Mouse (Mus musculus) spleen, adult 2 months (tissue): ENCODE results near the gene Kcnc1. TPM values are rescaled to one million over a fixed set of nuclear protein-coding genes. Genes with fewer than 3 reads are reported as not detected.
A peak's percentile ranks its signal among the peaks of the same experiment; 100 is the strongest.

Source experiments
- DNase-seq, 2 experiments: peaks; one replicate each; pipeline versions ENCODE4 v3.0.0 to v3.0.0-alpha.2; 2012 to 2021; ENCODE audit warnings: low spot score in 2 of 2, low read depth in 1 of 2
- H3K27ac ChIP-seq: fragments of 200-500 bp; 2 replicates; pipeline ENCODE4 v1.5.1; 2012; ENCODE audit warnings: low read length, inconsistent platforms; ENCODE audit not compliant: insufficient read depth
- H3K27me3 ChIP-seq: fragments of 200-500 bp; 2 replicates; pipeline ENCODE4 v1.6.1; 2012; ENCODE audit warnings: mild to moderate bottlenecking, moderate library complexity, low read length, inconsistent platforms; ENCODE audit not compliant: control insufficient read depth, insufficient read depth
- H3K36me3 ChIP-seq: fragments of 200-500 bp; 2 replicates; pipeline ENCODE4 v1.6.1; 2012; ENCODE audit warnings: mild to moderate bottlenecking, low read length, inconsistent platforms; ENCODE audit not compliant: control insufficient read depth, insufficient read depth
- H3K4me1 ChIP-seq: fragments of 200-500 bp; 2 replicates; pipeline ENCODE4 v1.6.1; 2011; ENCODE audit warnings: inconsistent platforms; ENCODE audit not compliant: control insufficient read depth, insufficient read depth, insufficient read length
- H3K4me3 ChIP-seq: fragments of 200-500 bp; 2 replicates; pipeline ENCODE4 v1.5.1; 2011; ENCODE audit warnings: mild to moderate bottlenecking, inconsistent platforms; ENCODE audit not compliant: insufficient read depth, insufficient read length; ENCODE audit errors: extremely low read depth
- CTCF ChIP-seq: fragments of 200-500 bp; IDR thresholded peaks from 2 replicates; pipeline ENCODE4 v1.5.1; 2011; ENCODE audit warnings: mild to moderate bottlenecking, inconsistent platforms; ENCODE audit not compliant: insufficient read depth, insufficient read length, insufficient replicate concordance; ENCODE audit errors: extremely low read depth
- POLR2A ChIP-seq: fragments of 200-500 bp; IDR thresholded peaks from 2 replicates; pipeline ENCODE4 v1.6.1; 2011; ENCODE audit warnings: low read depth, low read length, inconsistent platforms
- WGBS: fragments of 180-500 bp; shearing (Covaris S2); methylation state at CpG from one replicate; pipeline ENCODE4 v1.1.7; 2018; 5-methylcytosine and 5-hydroxymethylcytosine counted together
- polyA plus RNA-seq: library from polyadenylated mRNA; depleted of rRNA; stranded (reverse); fragments of >200 nt; gene quantifications from 2 replicates; pipeline ENCODE4 v1.2.3, GENCODE M21; 2012

Kcnc1 gene
- polyA plus RNA-seq, 1 experiment, result 1.2 TPM

DNA sequence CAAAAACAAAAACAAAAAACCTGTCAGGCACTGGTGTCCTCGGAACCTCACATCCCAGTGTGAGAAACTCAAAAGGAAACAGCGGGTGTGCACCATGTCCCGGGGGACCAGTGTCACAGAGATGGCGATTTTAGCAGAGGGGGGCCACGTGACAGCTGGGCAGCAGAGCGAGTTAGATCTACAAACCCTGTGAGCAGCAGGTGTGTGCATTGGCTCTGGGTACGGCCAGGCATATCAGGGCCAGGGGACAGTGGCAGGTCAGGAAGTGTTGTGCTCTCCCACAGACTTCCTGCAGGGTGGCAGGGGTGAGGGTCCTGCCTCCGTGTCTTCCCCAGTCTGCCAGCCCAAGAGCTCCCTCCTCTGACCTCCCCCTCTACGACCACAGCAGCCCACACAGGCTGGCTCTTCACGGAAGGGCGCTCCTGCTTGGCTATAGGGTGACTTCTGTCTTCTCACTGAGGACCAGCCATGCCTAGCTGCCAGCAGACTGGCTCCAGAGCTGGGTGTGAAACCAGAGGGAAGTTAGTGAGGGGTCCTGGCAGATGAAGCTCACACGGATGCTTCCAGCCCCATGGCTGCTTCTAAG, 13.0 kb downstream of the Kcnc1 start:
- peaks cover 11% of the 10 kb centered on the region; the same call in 1 of the 2 replicates for H3K4me1 ChIP-seq
- H3K27me3 ChIP-seq, result no peaks in the 10 kb centered on the region
- TF ChIP-seq POLR2A (no peak), CTCF (no peak)
- H3K27ac ChIP-seq, result peak overlapping the region; percentile 69
- no peaks in the 10 kb centered on the region for H3K36me3 ChIP-seq
- WGBS, result 11% methylated on average over 12 of the region's 12 CpGs
- peak; percentile 74 to 75 for DNase-seq
- no peak overlapping the region; the same call in 1 of the 2 replicates for H3K4me3 ChIP-seq

DNA sequence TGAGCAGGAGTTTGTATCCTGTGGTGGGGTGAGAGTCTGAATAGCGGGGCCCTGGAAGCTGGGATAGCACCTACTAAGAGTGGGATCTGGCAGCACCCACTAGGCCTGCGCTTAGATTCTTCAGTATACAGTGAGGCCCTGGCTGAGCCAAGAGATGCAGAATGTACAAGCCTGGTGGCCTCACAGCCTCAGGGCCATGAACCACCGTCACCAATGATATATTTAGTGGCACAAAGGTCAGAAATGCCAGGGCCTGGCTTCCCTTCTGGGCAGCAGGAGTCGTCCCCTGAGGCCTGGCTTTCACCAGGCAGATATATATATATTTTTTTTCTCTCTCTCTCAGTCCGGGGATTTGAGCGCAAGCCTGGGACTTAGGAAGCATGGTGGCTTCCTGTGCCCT, 14.4 kb downstream of the Kcnc1 start:
- H3K4me3 ChIP-seq, result no peak overlapping the region
- no peak overlapping the region for H3K27ac ChIP-seq
- 79% methylated on average over 6 of the region's 6 CpGs for WGBS
- peaks cover 11% of the 10 kb centered on the region; the same call in 1 of the 2 replicates for H3K4me1 ChIP-seq
- no peaks in the 10 kb centered on the region for H3K36me3 ChIP-seq
- DNase-seq, result no peak
- TF ChIP-seq POLR2A, result no peak
- TF ChIP-seq CTCF, result no peak
- no peaks in the 10 kb centered on the region for H3K27me3 ChIP-seq

DNA sequence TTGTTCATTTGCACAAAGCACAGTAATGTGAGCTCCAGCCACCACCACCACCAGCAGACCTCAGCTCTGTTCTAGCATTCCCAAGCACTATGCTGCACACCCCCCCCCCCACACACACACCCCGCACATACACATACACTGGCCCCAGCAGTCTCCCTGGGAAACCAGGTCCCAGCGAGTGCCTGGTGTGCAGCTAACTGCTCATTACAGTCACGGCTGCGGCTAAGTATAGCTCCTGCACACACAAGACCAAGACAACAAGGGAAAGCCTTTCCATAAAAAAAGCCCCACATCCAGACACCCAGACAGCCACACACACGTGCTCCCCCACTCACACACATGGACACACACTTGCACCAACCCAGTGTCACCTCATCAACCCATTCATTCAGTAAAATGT, 16.5 kb downstream of the Kcnc1 start:
- Histone ChIP-seq H3K4me3 (no peak overlapping the region), H3K36me3 (no peaks in the 10 kb centered on the region), H3K4me1 (peaks cover 11% of the 10 kb centered on the region; the same call in 1 of the 2 replicates), H3K27me3 (no peaks in the 10 kb centered on the region), H3K27ac (no peak overlapping the region)
- 79% methylated on average over 5 of the region's 5 CpGs for WGBS
- DNase-seq, result no peak
- TF ChIP-seq POLR2A (no peak), CTCF (no peak)

DNA sequence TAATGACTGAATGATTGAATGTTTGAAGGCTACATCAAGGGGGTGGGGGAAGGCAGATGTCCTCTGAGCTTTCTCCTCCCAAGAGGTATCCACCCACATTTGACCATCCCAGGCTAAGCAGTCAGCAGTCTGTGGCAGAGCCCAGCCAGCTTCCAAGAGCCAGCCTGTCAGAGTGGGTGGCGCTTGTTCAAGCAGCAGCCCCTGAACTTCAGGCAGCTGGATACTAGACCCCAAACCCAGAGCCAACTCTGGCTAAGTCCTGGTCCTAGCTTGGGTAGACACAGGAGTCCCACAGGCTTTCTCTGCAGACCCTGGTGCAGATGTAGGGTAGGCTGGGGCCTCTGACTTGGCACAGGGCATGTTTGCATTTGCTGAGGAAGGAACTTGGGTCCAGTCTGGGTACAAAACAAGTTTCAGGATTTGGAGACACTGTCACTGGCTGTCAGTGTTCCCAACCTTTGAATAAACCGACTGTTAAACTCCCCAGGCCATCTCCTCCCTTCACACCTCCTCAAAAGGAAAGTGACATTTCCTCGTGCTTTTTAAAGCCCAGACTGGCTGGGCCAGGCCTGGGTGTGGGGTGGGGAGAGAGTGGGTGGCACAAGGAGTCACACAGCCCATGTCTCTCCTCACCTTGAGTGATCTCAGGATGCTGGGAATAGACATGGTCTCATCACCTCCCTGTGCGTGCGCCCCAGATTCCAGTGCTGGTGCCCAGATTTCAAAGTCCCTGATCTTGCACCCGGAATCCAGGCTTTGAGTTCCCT, 17.8 kb downstream of the Kcnc1 start:
- H3K4me1 ChIP-seq, result peaks cover 3% of the 10 kb centered on the region; the same call in 1 of the 2 replicates
- no peak for TF ChIP-seq CTCF
- TF ChIP-seq POLR2A, result no peak
- no peak overlapping the region for H3K27ac ChIP-seq
- 63% methylated on average over 6 of the region's 6 CpGs for WGBS
- H3K4me3 ChIP-seq, result no peak overlapping the region
- no peaks in the 10 kb centered on the region for H3K36me3 ChIP-seq
- no peak for DNase-seq
- H3K27me3 ChIP-seq, result no peaks in the 10 kb centered on the region

DNA sequence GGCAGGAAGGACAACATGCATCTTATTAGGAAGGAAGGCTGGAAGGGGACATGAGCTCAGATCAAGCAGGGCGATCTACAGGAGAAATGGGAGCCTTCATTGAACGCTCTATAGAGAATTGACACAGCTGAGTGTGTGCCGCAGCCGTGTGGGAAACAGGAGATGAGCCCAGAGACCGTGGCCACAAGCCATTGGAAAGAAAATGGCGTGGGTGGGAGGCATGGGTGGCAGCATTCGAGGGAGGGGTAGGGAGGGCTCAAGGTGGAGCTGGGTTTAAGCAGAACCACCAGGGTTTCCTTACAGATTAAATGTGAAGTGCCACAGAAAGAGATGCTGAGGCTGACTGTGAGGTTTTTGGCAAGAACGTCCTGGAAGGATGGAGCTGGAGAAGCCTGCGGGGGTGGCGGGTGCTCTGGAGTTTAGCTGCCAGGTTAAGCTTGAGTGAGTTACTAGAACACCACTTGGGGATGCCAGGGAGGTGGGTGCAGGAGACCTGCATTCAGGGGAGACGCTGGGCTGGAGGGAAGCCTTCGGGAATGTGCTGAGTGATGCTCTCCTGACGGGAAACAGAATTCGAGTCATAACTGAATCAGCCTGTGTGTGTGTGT, 19.6 kb downstream of the Kcnc1 start:
- Histone ChIP-seq H3K27ac (no peak overlapping the region), H3K27me3 (no peaks in the 10 kb centered on the region), H3K4me1 (no peaks in the 10 kb centered on the region), H3K4me3 (no peak overlapping the region), H3K36me3 (no peaks in the 10 kb centered on the region)
- DNase-seq, result no peak
- no peak for TF ChIP-seq CTCF
- TF ChIP-seq POLR2A, result no peak
- WGBS, result 81% methylated on average over 14 of the region's 14 CpGs

DNA sequence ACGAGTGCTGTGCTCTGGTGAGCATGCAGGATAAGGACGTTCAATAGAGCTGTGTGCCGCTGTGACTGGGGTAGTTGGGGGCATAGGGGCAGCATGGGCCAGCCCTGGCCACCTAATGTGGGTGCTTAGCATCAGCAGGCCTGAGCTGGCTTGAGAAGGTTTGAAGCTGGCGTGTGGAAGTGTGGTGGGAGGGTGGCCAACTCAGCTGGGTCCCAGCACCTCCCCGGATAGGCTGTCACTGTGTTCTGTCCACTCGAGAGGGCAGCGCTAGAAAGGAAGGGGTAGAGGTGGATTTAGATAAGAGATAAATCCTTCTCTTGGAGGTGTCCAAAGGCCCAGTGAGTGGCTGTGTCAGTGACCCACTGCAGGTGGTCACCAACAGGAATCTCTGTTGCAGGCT, 21.2 kb downstream of the Kcnc1 start:
- 79% methylated on average over 7 of the region's 7 CpGs for WGBS
- Histone ChIP-seq H3K36me3 (no peaks in the 10 kb centered on the region), H3K4me1 (no peaks in the 10 kb centered on the region), H3K27me3 (no peaks in the 10 kb centered on the region), H3K4me3 (no peak overlapping the region), H3K27ac (no peak overlapping the region)
- TF ChIP-seq POLR2A (no peak), CTCF (no peak)
- no peak for DNase-seq
